Mouse (Mus musculus) ES-Bruce4 (cell line): ENCODE results near the gene Lrig2. TPM values are rescaled to one million over a fixed set of nuclear protein-coding genes. Genes with fewer than 3 reads are reported as not detected.

ENCODE experiments used
- H3K27ac ChIP-seq: 2 replicates; pipeline ENCODE4 v1.5.1; 2012; ENCODE audit warnings: low read length, inconsistent platforms; ENCODE audit not compliant: insufficient read depth
- H3K27me3 ChIP-seq: 2 replicates; pipeline ENCODE4 v1.6.1; 2012; ENCODE audit warnings: mild to moderate bottlenecking, low read length, inconsistent platforms; ENCODE audit not compliant: control insufficient read depth, poor library complexity, insufficient read depth, severe bottlenecking
- H3K36me3 ChIP-seq: 2 replicates; pipeline ENCODE4 v1.6.1; 2012; ENCODE audit warnings: inconsistent platforms, mild to moderate bottlenecking, low read length, moderate library complexity; ENCODE audit not compliant: control insufficient read depth, poor library complexity, insufficient read depth, severe bottlenecking
- H3K4me1 ChIP-seq: one replicate; pipeline ENCODE4 v1.8.1; 2011; ENCODE audit warnings: low read length; ENCODE audit not compliant: control insufficient read depth, insufficient read depth
- H3K4me3 ChIP-seq: 2 replicates; pipeline ENCODE4 v1.5.1; 2011; ENCODE audit warnings: low read depth, mild to moderate bottlenecking, low read length
- H3K9ac ChIP-seq: 2 replicates; pipeline ENCODE4 v1.6.1; 2012; ENCODE audit warnings: low read depth, mild to moderate bottlenecking, inconsistent platforms; ENCODE audit not compliant: poor library complexity, severe bottlenecking
- H3K9me3 ChIP-seq: replicated peaks from 2 replicates; pipeline ENCODE4 v1.6.1; 2012; ENCODE audit warnings: mild to moderate bottlenecking, low read length, inconsistent platforms; ENCODE audit not compliant: control insufficient read depth, poor library complexity, insufficient read depth, severe bottlenecking
- CTCF ChIP-seq: IDR thresholded peaks from one replicate; pipeline ENCODE4 v1.8.1; 2011; ENCODE audit warnings: low read depth, low read length
- EP300 ChIP-seq: IDR thresholded peaks from 2 replicates; pipeline ENCODE4 v1.6.1; 2011; ENCODE audit warnings: low read depth, low read length; ENCODE audit not compliant: insufficient read depth
- POLR2A ChIP-seq: IDR thresholded peaks from one replicate; pipeline ENCODE4 v1.8.1; 2011; ENCODE audit warnings: low read length; ENCODE audit not compliant: insufficient read depth
- polyA plus RNA-seq: library from polyadenylated mRNA; stranded (reverse); fragments of >200 nt; gene quantifications from 2 replicates; pipeline ENCODE4 v1.2.4, GENCODE M21; 2011; ENCODE audit warnings: low read depth; ENCODE audit not compliant: missing spikeins, insufficient read depth, insufficient read length

Gene Lrig2
- polyA plus RNA-seq, 1 experiment = 17.4 TPM

DNA sequence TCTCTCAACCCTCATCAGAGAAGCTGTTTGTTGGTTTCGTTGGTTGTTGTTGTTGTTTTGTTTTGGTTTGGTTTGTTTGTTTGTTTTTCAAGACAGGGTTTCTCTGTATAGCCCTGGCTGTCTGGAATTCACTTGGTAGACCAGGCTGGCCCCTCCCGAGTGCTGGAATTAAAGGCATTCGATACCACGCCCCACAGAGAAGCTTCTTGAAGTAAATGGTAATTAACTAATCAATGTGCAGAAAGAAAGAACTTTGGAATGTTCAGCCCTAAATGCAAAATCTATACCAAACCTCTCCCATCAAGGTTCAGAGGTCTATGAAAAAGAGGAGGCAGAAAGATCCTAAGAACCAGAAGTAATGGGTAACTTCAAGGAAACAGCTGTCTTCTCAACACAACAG is 15.5 kb downstream of the Lrig2 start:
- H3K27ac ChIP-seq = peak overlapping the region; percentile 81
- TF ChIP-seq CTCF (no peak), EP300 (no peak), POLR2A (no peak)
- H3K36me3 ChIP-seq = peaks cover 14% of the 10 kb centered on the region

DNA sequence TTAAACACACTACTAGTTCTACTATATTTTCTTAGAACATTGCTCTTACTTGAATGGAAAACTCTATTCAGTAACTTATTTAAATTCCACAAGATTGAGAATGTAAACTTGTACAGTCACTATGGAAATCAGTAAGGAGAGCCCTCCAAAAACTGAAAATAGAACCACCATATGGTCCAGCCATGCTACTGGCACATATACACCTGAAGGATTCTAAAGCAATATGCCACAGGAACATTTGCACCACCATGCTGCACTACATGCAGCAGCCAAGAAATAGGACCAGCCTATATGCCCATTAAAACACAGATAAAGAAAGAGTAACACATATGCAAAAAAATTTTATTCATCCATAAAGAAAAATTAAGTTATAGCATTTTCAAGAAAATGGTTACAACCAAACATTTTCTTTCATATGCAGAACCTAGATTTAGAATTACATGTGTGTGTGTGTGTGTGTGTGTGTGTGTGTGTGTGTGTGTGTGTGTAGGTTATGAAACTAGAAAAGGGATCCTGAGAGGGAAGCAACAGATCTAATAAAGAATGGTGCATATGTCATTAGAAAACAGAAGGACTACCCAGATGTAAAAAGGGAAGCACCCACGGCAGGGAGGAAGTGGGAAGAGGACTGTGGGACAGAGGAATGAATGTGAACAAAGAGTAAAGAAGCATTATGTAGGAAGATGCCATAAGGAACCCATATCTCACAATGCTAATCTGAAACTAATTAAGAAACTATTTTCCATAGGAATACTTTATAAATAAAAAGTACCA is 30.6 kb downstream of the Lrig2 start:
- Histone ChIP-seq H3K4me1 (no peaks in the 10 kb centered on the region), H3K4me3 (no peak overlapping the region), H3K27ac (no peak overlapping the region), H3K36me3 (peaks cover 3% of the 10 kb centered on the region; the same call in 1 of the 2 replicates), H3K27me3 (no peaks in the 10 kb centered on the region), H3K9ac (no peak overlapping the region), H3K9me3 (no peaks in the 10 kb centered on the region)
- TF ChIP-seq POLR2A (no peak), CTCF (no peak), EP300 (no peak)

More for the DNA sequence above, 15.5 kb downstream of the Lrig2 start:
- Histone ChIP-seq H3K9me3 (peaks cover 13% of the 10 kb centered on the region), H3K27me3 (no peaks in the 10 kb centered on the region), H3K9ac (no peak overlapping the region), H3K4me1 (peaks cover 5% of the 10 kb centered on the region), H3K4me3 (no peak overlapping the region)

DNA sequence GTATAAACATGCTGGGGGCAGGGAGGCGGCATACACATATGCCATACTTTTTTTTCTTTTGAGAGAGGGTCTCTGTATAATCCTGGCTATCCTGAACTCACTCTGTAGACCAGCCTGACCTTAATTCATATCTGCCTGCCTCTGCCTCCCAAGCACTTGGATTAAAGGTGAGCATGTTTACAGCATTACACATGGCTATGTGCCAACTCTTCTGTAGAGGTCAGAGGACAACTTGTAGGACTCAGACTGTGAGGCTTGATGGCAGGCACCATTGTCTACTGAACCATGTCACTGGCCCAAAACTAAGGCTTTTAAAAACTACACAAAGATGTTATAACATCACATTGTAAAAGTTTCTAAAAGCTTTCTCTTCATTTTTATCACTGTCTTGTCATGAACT is 33.7 kb downstream of the Lrig2 start:
- no peak for TF ChIP-seq CTCF
- no peak for TF ChIP-seq EP300
- TF ChIP-seq POLR2A = no peak
- Histone ChIP-seq H3K27me3 (no peaks in the 10 kb centered on the region), H3K4me3 (no peak overlapping the region), H3K4me1 (no peaks in the 10 kb centered on the region), H3K36me3 (peaks cover 5% of the 10 kb centered on the region), H3K27ac (no peak overlapping the region), H3K9me3 (no peaks in the 10 kb centered on the region), H3K9ac (no peak overlapping the region)

- Histone ChIP-seq H3K4me1 (no peaks in the 10 kb centered on the region), H3K36me3 (peaks cover 7% of the 10 kb centered on the region), H3K9me3 (no peaks in the 10 kb centered on the region), H3K27ac (no peak overlapping the region), H3K27me3 (no peaks in the 10 kb centered on the region), H3K4me3 (no peak overlapping the region), H3K9ac (no peak overlapping the region)
- TF ChIP-seq POLR2A (no peak), EP300 (no peak), CTCF (no peak)
These were observed 42.3 kb downstream of the Lrig2 start for GRCm38 (mm10) chr3:104469421-104469820.

DNA sequence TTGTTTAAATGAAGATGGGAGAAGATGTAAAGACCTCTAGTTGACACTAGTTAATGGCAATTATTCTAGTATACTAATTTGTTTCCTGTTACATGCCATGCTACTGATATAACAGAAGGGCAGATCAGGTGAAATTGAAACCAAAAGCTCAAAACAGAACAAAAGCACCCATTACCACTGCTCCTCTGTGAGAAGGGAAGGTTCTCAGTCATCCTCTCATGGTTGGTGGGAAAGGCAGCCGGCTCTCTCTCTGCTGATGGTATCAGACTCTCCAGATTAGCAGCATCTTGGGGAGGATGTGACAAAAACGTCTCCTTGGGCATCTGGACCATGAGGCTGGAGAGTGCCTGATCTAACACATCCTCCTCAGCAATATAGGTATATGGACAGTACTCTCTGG is 50.5 kb downstream of the Lrig2 start:
- Histone ChIP-seq H3K4me3 (no peak overlapping the region), H3K27me3 (no peaks in the 10 kb centered on the region), H3K36me3 (peaks cover 19% of the 10 kb centered on the region), H3K27ac (no peak overlapping the region), H3K4me1 (no peaks in the 10 kb centered on the region), H3K9ac (no peak overlapping the region), H3K9me3 (peaks cover 3% of the 10 kb centered on the region; the same call in 1 of the 2 replicates)
- no peak for TF ChIP-seq EP300
- no peak for TF ChIP-seq POLR2A
- TF ChIP-seq CTCF = no peak

GRCm38 (mm10) chr3:104458588-104458987 is 53.1 kb downstream of the Lrig2 start:
- H3K27ac ChIP-seq = no peak overlapping the region
- TF ChIP-seq CTCF (no peak), EP300 (no peak), POLR2A (no peak)
- peaks cover 10% of the 10 kb centered on the region for H3K9me3 ChIP-seq
- H3K36me3 ChIP-seq = peaks cover 9% of the 10 kb centered on the region; the same call in 1 of the 2 replicates
- no peaks in the 10 kb centered on the region for H3K27me3 ChIP-seq
- H3K4me1 ChIP-seq = no peaks in the 10 kb centered on the region
- H3K4me3 ChIP-seq = no peak overlapping the region
- H3K9ac ChIP-seq = no peak overlapping the region
